Mouse (Mus musculus): ENCODE measurements around the gene Rfx2. TPM values are rescaled to one million over a fixed set of nuclear protein-coding genes. Genes with fewer than 3 reads are reported as not detected.

Rfx2 gene
- 1.0 TPM for polyA plus RNA-seq (2017; shearing (Covaris generic))

DNA sequence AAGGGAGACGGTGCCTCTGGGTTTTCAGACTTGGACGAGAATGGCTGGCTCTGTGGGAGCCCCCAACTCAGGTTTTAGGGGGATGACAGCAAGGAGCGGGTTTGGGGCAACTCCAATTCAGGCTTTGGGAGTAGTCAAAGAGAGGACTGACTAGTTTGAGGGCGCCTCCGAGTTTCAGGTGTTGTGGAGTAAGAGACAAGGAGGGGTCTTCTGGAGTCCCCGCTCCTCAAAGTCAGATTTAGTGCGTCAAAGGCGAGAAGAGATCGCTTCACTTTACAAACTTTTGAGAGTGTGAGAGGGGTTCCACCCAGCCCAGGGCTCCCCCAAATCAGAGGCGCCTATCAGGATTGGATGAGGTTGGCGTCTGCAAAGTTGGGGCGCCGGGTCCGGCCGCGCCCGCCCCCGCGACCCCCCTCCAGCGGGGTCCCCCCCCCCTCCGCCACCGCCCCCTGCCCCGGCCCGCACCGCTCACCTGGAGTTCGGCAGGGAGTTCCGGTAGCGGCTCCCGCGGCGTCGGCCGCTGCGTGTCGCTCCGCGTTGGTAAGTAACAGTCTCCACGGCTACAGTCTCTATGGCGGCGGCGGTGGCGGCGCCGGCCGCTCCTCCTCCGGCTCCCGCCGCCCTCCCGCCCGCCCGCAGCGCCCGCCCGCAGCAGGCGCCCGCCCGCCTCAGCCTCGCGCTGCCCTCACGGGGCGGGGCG is at the start of gene Rfx2:
Gene Rfx2, minus strand, starts transcription at position 603 of the 700 bp plus-strand sequence.

DNA sequence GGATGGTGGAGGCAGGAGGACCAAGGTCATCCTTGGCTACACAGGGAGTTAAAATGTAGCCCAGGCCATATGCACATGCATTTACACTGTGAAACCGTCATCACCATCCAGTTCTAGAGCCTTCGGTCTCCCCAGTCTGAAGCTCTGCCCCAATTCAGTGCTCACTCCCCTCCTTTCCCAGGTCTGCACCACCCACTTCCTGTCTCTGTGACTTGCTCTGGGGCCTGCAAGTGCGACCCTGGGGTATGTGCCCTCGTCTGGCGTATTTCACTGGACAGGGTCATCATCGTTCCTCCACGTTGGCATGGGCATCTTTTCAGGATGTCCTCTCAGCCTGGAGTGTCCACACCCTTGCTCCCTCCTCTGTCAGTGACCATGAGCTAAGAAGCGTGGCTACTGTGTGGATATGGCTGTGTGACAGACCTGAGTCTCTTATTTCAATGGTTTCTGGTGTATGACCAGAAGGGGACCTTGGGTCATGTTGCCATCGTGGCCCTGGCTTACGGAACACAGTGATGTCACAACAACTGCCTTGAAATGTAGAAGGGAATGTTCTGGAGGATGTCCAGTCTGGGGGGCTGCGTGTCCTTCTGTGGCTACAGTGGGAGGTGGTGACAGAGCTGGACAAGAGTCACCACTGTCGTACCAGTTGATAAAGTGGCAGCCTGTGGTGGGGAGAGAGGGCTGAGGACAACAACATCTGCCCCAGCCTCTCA is 44.3 kb upstream of the Rfx2 start, which contains the start of gene 1700061G19Rik:
Gene 1700061G19Rik, plus strand, starts transcription at position 542 of the 716 bp plus-strand sequence.

DNA sequence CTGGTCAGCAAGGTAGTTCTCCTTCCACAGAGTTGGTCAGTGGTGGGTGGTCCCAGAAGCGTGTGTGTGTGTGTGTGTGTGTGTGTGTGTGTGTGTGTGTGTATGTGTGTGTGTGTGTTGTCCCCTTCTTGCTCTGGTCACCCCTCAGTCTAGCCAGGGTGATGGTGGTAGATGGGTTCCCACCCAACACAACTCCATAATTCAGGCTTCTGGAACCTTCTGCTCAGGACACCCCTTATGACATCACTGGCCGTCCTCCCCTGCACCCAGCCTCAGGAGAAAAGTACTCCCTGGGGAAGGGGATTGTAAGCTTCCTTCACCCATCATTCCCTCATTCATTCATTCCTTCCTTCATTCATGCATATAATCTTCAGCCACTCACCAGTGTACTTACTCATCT is 43.4 kb upstream of the Rfx2 start, which contains the start of gene Acsbg2:
Gene Acsbg2, minus strand, starts transcription at position 211 of the 400 bp plus-strand sequence.

DNA sequence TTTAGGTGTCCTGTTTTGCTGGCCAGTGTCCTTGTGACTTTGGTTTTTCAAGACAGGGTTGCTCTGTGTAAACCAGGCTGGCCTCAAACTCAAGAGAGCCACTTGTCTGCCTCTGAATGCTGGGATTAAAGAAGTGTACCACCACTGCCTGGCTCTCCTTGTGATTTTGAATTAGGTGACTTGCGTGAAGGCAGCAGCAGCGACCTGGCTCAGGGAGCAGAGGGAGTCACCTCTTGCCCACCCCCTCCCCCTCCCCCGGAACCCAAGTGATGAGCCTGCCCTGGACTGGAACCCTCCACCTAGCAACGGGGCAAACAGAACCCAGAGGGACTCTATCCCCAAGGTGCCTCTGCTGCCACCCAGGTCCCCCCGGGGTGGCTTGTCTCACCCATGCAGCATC is 60.9 kb downstream of the Rfx2 start, which contains the start of gene Prr22:
Gene Prr22, plus strand, starts transcription at position 301 of the 400 bp plus-strand sequence.

DNA sequence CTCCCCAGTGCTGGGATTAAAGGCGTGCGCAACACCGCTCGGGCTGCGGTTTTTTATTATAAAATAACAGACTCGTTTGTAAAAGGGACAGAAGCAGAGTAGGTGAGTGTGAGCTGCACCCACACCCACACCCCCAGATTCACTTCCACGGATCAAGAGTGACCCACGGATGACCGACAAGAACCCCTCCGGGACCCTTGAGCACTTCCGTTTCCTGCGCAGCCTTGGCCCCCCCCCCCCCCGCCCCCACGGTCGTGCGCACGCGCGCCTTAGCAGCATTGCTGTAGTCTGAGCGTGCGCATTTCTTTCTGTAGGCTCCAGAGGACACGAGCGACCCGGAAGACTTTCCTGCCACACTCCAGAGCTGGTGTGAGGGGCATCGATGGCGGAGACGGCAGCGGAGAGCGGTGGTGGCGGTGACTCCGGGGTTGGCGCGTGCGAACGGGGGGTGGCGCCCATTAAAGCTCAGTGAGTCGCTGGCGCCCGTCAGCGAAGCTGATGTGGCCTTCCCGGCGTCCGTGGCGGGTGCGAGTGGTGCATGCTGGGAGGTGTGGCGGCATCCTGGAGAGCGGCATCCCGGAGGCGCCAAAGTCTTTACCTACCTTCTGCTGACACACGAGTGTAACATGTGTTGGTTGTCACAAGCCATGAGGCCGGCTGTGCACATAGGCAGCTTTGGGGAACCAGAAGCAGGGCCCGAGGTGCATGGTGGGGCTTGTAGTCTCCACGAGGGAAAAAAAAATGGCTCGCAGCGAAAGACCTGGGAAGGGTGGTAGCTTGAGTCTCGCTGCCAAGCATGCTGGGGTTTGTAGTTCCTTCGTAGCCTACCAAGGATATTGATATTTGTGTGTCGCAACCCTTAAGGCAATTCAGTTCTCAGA is 66.1 kb downstream of the Rfx2 start, which contains the start of gene Dus3l:
Gene Dus3l, plus strand, starts transcription at position 284 of the 881 bp plus-strand sequence.

DNA sequence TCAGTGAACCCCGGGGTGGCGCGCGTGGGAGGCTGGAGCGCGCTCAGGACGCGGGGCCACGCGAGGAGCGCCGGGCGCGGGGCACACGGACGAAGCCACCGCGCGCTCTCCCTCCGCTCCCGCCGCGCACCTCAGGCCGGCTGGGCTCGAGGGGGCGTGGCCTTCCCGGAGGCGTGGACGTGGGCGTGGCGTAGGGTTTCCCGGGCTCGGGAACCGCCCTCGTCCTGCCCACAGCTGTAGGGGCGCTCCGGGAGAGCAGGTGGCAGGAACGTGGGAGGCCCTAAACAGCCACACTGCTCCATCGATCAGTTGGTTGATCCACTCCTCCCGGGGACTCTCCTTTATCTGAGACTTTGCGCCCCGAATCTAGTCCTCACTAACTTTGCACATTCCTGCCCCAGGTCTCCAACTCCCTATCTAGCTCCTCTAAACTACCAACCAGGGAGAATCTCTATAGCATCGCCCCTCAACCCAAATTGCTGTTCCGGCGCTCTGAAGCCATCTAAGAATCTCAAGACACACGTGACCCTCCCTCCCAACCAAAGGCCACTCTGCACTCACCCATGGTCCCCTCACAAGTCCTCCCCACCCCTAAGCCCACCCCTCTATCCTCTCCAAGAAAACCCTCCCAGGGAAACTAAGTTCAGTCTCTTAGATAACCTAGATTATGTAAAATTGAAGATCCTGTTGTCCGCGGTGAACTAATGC is 73.2 kb downstream of the Rfx2 start, which contains the start of gene Nrtn:
Gene Nrtn, minus strand, starts transcription at position 115 of the 708 bp plus-strand sequence.

Other genes starting within 250 kb of the Rfx2 start
- 138 TPM for gene Safb2, start 246.4 kb downstream of the Rfx2 start, polyA plus RNA-seq (2017; shearing (Covaris generic))
- 103 TPM for gene Safb, start 246.2 kb downstream of the Rfx2 start, polyA plus RNA-seq (2017; shearing (Covaris generic))
- gene 2410015M20Rik, start 221.2 kb downstream of the Rfx2 start, polyA plus RNA-seq (2017; shearing (Covaris generic)) = 264 TPM
- 2,587 TPM for gene Rpl36, start 217.6 kb downstream of the Rfx2 start, polyA plus RNA-seq (2017; shearing (Covaris generic))
- gene Lonp1, start 204.1 kb downstream of the Rfx2 start, polyA plus RNA-seq (2017; shearing (Covaris generic)) = 8.6 TPM
- 2.0 TPM for gene Catsperd, start 202.9 kb downstream of the Rfx2 start, polyA plus RNA-seq (2017; shearing (Covaris generic))
- 109 TPM for gene Ranbp3, start 157.7 kb downstream of the Rfx2 start, polyA plus RNA-seq (2017; shearing (Covaris generic))
- 307 TPM for gene Ndufa11, start 113.2 kb downstream of the Rfx2 start, polyA plus RNA-seq (2017; shearing (Covaris generic))
- 6.8 TPM for gene Vmac, start 113.0 kb downstream of the Rfx2 start, polyA plus RNA-seq (2017; shearing (Covaris generic))
- gene Nrtn, start 73.5 kb downstream of the Rfx2 start, polyA plus RNA-seq (2017; shearing (Covaris generic)) = not detected
- gene Dus3l, start 66.3 kb downstream of the Rfx2 start, polyA plus RNA-seq (2017; shearing (Covaris generic)) = 64.4 TPM
- 1.6 TPM for gene Prr22, start 60.8 kb downstream of the Rfx2 start, polyA plus RNA-seq (2017; shearing (Covaris generic))
- gene Acsbg2, start 43.4 kb upstream of the Rfx2 start, polyA plus RNA-seq (2017; shearing (Covaris generic)) = 0.10 TPM
- gene 1700061G19Rik, start 44.5 kb upstream of the Rfx2 start, polyA plus RNA-seq (2017; shearing (Covaris generic)) = 0.43 TPM
- 2.8 TPM for gene Mllt1, start 104.4 kb upstream of the Rfx2 start, polyA plus RNA-seq (2017; shearing (Covaris generic))
- gene Acer1, start 151.1 kb upstream of the Rfx2 start, polyA plus RNA-seq (2017; shearing (Covaris generic)) = not detected
- gene Clpp, start 159.3 kb upstream of the Rfx2 start, polyA plus RNA-seq (2017; shearing (Covaris generic)) = 93.4 TPM
- gene Alkbh7, start 166.3 kb upstream of the Rfx2 start, polyA plus RNA-seq (2017; shearing (Covaris generic)) = 46.9 TPM
- gene Pspn, start 169.0 kb upstream of the Rfx2 start, polyA plus RNA-seq (2017; shearing (Covaris generic)) = not detected
- gene Gtf2f1, start 180.3 kb upstream of the Rfx2 start, polyA plus RNA-seq (2017; shearing (Covaris generic)) = 98.1 TPM
- 0.84 TPM for gene Gm17949, start 180.5 kb upstream of the Rfx2 start, polyA plus RNA-seq (2017; shearing (Covaris generic))
- 9.0 TPM for gene Khsrp, start 200.5 kb upstream of the Rfx2 start, polyA plus RNA-seq (2017; shearing (Covaris generic))
- gene Slc25a41, start 210.6 kb upstream of the Rfx2 start, polyA plus RNA-seq (2017; shearing (Covaris generic)) = not detected
- gene Crb3, start 228.1 kb upstream of the Rfx2 start, polyA plus RNA-seq (2017; shearing (Covaris generic)) = 2.7 TPM
- gene Slc25a23, start 228.8 kb upstream of the Rfx2 start, polyA plus RNA-seq (2017; shearing (Covaris generic)) = 3.3 TPM
- gene Dennd1c, start 247.5 kb upstream of the Rfx2 start, polyA plus RNA-seq (2017; shearing (Covaris generic)) = 310 TPM

All from CD4-positive, CD25-positive, alpha-beta regulatory T cell, adult 9 weeks (primary cell).